Mouse (Mus musculus) lung, postnatal 14 days (tissue): Measurements from ENCODE around the gene 1700007K13Rik.
"Not testable (repeated sequence)": the region's sequence is repeated elsewhere in the genome, so short reads cannot be mapped to it uniquely, and the experiment has no call there.

Experiments used
- DNase-seq: peaks from one replicate; pipeline ENCODE4 v3.0.0; 2021

1700007K13Rik gene

GRCm38 (mm10) chr2:28465836-28466518 is at the start of gene 1700007K13Rik:
TSS of gene 1700007K13Rik (minus strand) at chr2:28466332.
- DNase-seq: peak; percentile 41

- DNase-seq: peak; percentile 92
Measured at GRCm38 (mm10) chr2:28514489-28514888, 48.4 kb upstream of the 1700007K13Rik start.

- no peak for DNase-seq
Measured at GRCm38 (mm10) chr2:28513431-28514370, 47.6 kb upstream of the 1700007K13Rik start.

- DNase-seq: peak; percentile 63
Measured at GRCm38 (mm10) chr2:28512798-28513401, 46.8 kb upstream of the 1700007K13Rik start, which contains the start of gene Ralgds. TSS of gene Ralgds (plus strand) at chr2:28513125.

- not testable (repeated sequence) for DNase-seq
Measured at GRCm38 (mm10) chr2:28511600-28511999, 45.5 kb upstream of the 1700007K13Rik start.

- no peak for DNase-seq
Measured at GRCm38 (mm10) chr2:28506291-28506690, 40.2 kb upstream of the 1700007K13Rik start.

GRCm38 (mm10) chr2:28505795-28506194 is 39.7 kb upstream of the 1700007K13Rik start, which contains the start of gene Gm10134:
TSS of gene Gm10134 (plus strand) at chr2:28506095.
- no peak for DNase-seq

GRCm38 (mm10) chr2:28504676-28505075 is 38.5 kb upstream of the 1700007K13Rik start:
- DNase-seq: no peak

- no peak for DNase-seq
Measured at GRCm38 (mm10) chr2:28502987-28503386, 36.9 kb upstream of the 1700007K13Rik start.

GRCm38 (mm10) chr2:28498431-28498830 is 32.3 kb upstream of the 1700007K13Rik start:
- no peak for DNase-seq

- DNase-seq: no peak
Measured at GRCm38 (mm10) chr2:28497561-28497960, 31.4 kb upstream of the 1700007K13Rik start.

- no peak for DNase-seq
Measured at GRCm38 (mm10) chr2:28496671-28497070, 30.5 kb upstream of the 1700007K13Rik start, which contains the start of gene Gbgt1. TSS of gene Gbgt1 (plus strand) at chr2:28496891.

GRCm38 (mm10) chr2:28495801-28496595 is 29.9 kb upstream of the 1700007K13Rik start:
- DNase-seq: no peak

- peak; percentile 34 for DNase-seq
Measured at GRCm38 (mm10) chr2:28495207-28495756, 29.1 kb upstream of the 1700007K13Rik start.

GRCm38 (mm10) chr2:28494521-28494920 is 28.4 kb upstream of the 1700007K13Rik start:
- no peak for DNase-seq

- DNase-seq: no peak
Measured at GRCm38 (mm10) chr2:28483861-28484260, 17.7 kb upstream of the 1700007K13Rik start.

- no peak for DNase-seq
Measured at GRCm38 (mm10) chr2:28479208-28480204, 13.4 kb upstream of the 1700007K13Rik start.

- not testable (repeated sequence) for DNase-seq
Measured at GRCm38 (mm10) chr2:28477993-28478392, 11.9 kb upstream of the 1700007K13Rik start.

GRCm38 (mm10) chr2:28472011-28472410 is 5.9 kb upstream of the 1700007K13Rik start:
- not testable (repeated sequence) for DNase-seq

- DNase-seq: no peak
Measured at GRCm38 (mm10) chr2:28470591-28470990, 4.5 kb upstream of the 1700007K13Rik start.

- no peak for DNase-seq
Measured at GRCm38 (mm10) chr2:28469461-28469860, 3.3 kb upstream of the 1700007K13Rik start.
